Mouse (Mus musculus) frontal cortex, postnatal 14 days (tissue): ENCODE measurements around the gene Aox3.

Experiments used
- DNase-seq, 2 experiments: peaks; one replicate each; pipeline ENCODE4 v3.0.0; 2022; ENCODE audit warnings: low spot score in 2 of 2

Aox3 gene

GRCm38 (mm10) chr1:58112880-58113279 is at the start of gene Aox3:
Gene Aox3 (plus strand): TSS chr1:58113130.
- peak; percentile 44 to 68 for DNase-seq

- DNase-seq: no peak
Observed at GRCm38 (mm10) chr1:58065151-58065550, 47.8 kb upstream of the Aox3 start.

GRCm38 (mm10) chr1:58065606-58066005 is 47.3 kb upstream of the Aox3 start:
- no peak for DNase-seq

GRCm38 (mm10) chr1:58069181-58069580 is 43.7 kb upstream of the Aox3 start:
- DNase-seq: no peak

- DNase-seq: no peak
Observed at GRCm38 (mm10) chr1:58070091-58070490, 42.8 kb upstream of the Aox3 start.

GRCm38 (mm10) chr1:58071006-58071405 is 41.9 kb upstream of the Aox3 start:
- no peak for DNase-seq

- DNase-seq: no peak
Observed at GRCm38 (mm10) chr1:58071509-58071908, 41.4 kb upstream of the Aox3 start.

- DNase-seq: no peak
Observed at GRCm38 (mm10) chr1:58072416-58072815, 40.5 kb upstream of the Aox3 start.

- DNase-seq: no peak
Observed at GRCm38 (mm10) chr1:58072991-58073730, 39.8 kb upstream of the Aox3 start.

- no peak for DNase-seq
Observed at GRCm38 (mm10) chr1:58074266-58074665, 38.7 kb upstream of the Aox3 start.

GRCm38 (mm10) chr1:58077882-58078281 is 35.0 kb upstream of the Aox3 start:
- no peak for DNase-seq

- DNase-seq: no peak
Observed at GRCm38 (mm10) chr1:58078390-58078789, 34.5 kb upstream of the Aox3 start.

GRCm38 (mm10) chr1:58079689-58080088 is 33.2 kb upstream of the Aox3 start:
- DNase-seq: no peak

GRCm38 (mm10) chr1:58080446-58080845 is 32.5 kb upstream of the Aox3 start:
- DNase-seq: no peak

- DNase-seq: no peak
Observed at GRCm38 (mm10) chr1:58081356-58081755, 31.6 kb upstream of the Aox3 start.

GRCm38 (mm10) chr1:58089316-58089715 is 23.6 kb upstream of the Aox3 start:
- DNase-seq: no peak

GRCm38 (mm10) chr1:58090191-58090590 is 22.7 kb upstream of the Aox3 start:
- DNase-seq: no peak

GRCm38 (mm10) chr1:58091213-58091612 is 21.7 kb upstream of the Aox3 start:
- no peak for DNase-seq

GRCm38 (mm10) chr1:58091992-58092560 is 20.9 kb upstream of the Aox3 start:
- no peak for DNase-seq

GRCm38 (mm10) chr1:58097338-58097737 is 15.6 kb upstream of the Aox3 start:
- no peak for DNase-seq

GRCm38 (mm10) chr1:58099119-58099518 is 13.8 kb upstream of the Aox3 start:
- no peak for DNase-seq

GRCm38 (mm10) chr1:58101531-58102146 is 11.3 kb upstream of the Aox3 start:
- DNase-seq: no peak

- no peak for DNase-seq
Observed at GRCm38 (mm10) chr1:58102494-58102893, 10.4 kb upstream of the Aox3 start.
